Mouse (Mus musculus) E14TG2a.4 (cell line): ENCODE data around the gene Fermt2.

Source experiments
- H3K27me3 ChIP-seq: 2 replicates; pipeline ENCODE4 v1.6.1; 2014; ENCODE audit warnings: low read length, control low read depth; ENCODE audit not compliant: insufficient read depth
- H3K36me3 ChIP-seq: 2 replicates; pipeline ENCODE4 v1.6.1; 2014; ENCODE audit warnings: low read length, control low read depth; ENCODE audit not compliant: insufficient read depth
- H3K4me1 ChIP-seq: replicated peaks from 2 replicates; pipeline ENCODE4 v1.6.1; 2014; ENCODE audit warnings: low read depth, low read length, control low read depth
- H3K4me3 ChIP-seq: replicated peaks from 2 replicates; pipeline ENCODE4 v1.5.1; 2014; ENCODE audit warnings: mild to moderate bottlenecking, low read length
- H3K9me3 ChIP-seq: 2 replicates; pipeline ENCODE4 v1.6.1; 2014; ENCODE audit warnings: low read length, control low read depth
- CTCF ChIP-seq: conservative IDR thresholded peaks from 2 replicates; pipeline ENCODE4 v1.5.1; 2014; ENCODE audit warnings: low read length
- NANOG ChIP-seq: IDR thresholded peaks from 2 replicates; pipeline ENCODE4 v1.6.1; 2014; ENCODE audit warnings: borderline replicate concordance, low read length, mixed read lengths
- POU5F1 ChIP-seq: IDR thresholded peaks from 2 replicates; pipeline ENCODE4 v1.6.1; 2014; ENCODE audit warnings: low read length, borderline replicate concordance

The Fermt2 gene

GRCm38 (mm10) chr14:45441291-45441690, 88.6 kb downstream of the Fermt2 start:
- H3K27me3 ChIP-seq = no peaks in the 10 kb centered on the region
- no peak for TF ChIP-seq CTCF
- TF ChIP-seq NANOG = no peak
- TF ChIP-seq POU5F1 = no peak
- no peak overlapping the region for H3K4me3 ChIP-seq
- no peaks in the 10 kb centered on the region for H3K9me3 ChIP-seq
- no peaks in the 10 kb centered on the region for H3K36me3 ChIP-seq
- H3K4me1 ChIP-seq = peaks cover 81% of the 10 kb centered on the region

- peaks cover 81% of the 10 kb centered on the region for H3K4me1 ChIP-seq
- no peak for TF ChIP-seq POU5F1
- H3K36me3 ChIP-seq = no peaks in the 10 kb centered on the region
- H3K9me3 ChIP-seq = no peaks in the 10 kb centered on the region
- no peak overlapping the region for H3K4me3 ChIP-seq
- no peaks in the 10 kb centered on the region for H3K27me3 ChIP-seq
Observed at GRCm38 (mm10) chr14:45439387-45439786, 90.5 kb downstream of the Fermt2 start.

GRCm38 (mm10) chr14:45438931-45439275, 91.0 kb downstream of the Fermt2 start:
- no peak for TF ChIP-seq CTCF
- no peak for TF ChIP-seq POU5F1
- no peak for TF ChIP-seq NANOG
- no peak overlapping the region for H3K4me3 ChIP-seq
- H3K4me1 ChIP-seq = peaks cover 82% of the 10 kb centered on the region
- no peaks in the 10 kb centered on the region for H3K36me3 ChIP-seq
- no peaks in the 10 kb centered on the region for H3K27me3 ChIP-seq
- H3K9me3 ChIP-seq = no peaks in the 10 kb centered on the region

- Histone ChIP-seq H3K9me3 (no peaks in the 10 kb centered on the region), H3K36me3 (no peaks in the 10 kb centered on the region), H3K4me1 (peaks cover 81% of the 10 kb centered on the region), H3K27me3 (no peaks in the 10 kb centered on the region), H3K4me3 (no peak overlapping the region; the same call in 1 of the 2 replicates)
- TF ChIP-seq CTCF (no peak), POU5F1 (no peak), NANOG (no peak; the same call in 1 of the 2 replicates)
Observed at GRCm38 (mm10) chr14:45438250-45438930, 91.5 kb downstream of the Fermt2 start.

- no peaks in the 10 kb centered on the region for H3K36me3 ChIP-seq
- TF ChIP-seq CTCF (peak; percentile 83), NANOG (no peak)
Observed at GRCm38 (mm10) chr14:45434220-45434619, 95.7 kb downstream of the Fermt2 start.

GRCm38 (mm10) chr14:45432003-45432402, 97.9 kb downstream of the Fermt2 start:
- Histone ChIP-seq H3K9me3 (peaks cover 17% of the 10 kb centered on the region), H3K4me1 (peaks cover 26% of the 10 kb centered on the region), H3K36me3 (no peaks in the 10 kb centered on the region), H3K27me3 (no peaks in the 10 kb centered on the region), H3K4me3 (no peak overlapping the region)
- TF ChIP-seq CTCF (peak; percentile 99), NANOG (no peak)

More at GRCm38 (mm10) chr14:45434220-45434619, 95.7 kb downstream of the Fermt2 start:
- Histone ChIP-seq H3K9me3 (peaks cover 11% of the 10 kb centered on the region), H3K4me1 (peaks cover 48% of the 10 kb centered on the region), H3K4me3 (no peak overlapping the region), H3K27me3 (no peaks in the 10 kb centered on the region)

GRCm38 (mm10) chr14:45430066-45430842, 99.7 kb downstream of the Fermt2 start:
- Histone ChIP-seq H3K27me3 (no peaks in the 10 kb centered on the region), H3K9me3 (peaks cover 25% of the 10 kb centered on the region), H3K4me3 (no peak overlapping the region), H3K4me1 (peaks cover 19% of the 10 kb centered on the region), H3K36me3 (no peaks in the 10 kb centered on the region)
- no peak for TF ChIP-seq POU5F1
- TF ChIP-seq NANOG = no peak
- TF ChIP-seq CTCF = no peak

GRCm38 (mm10) chr14:45423220-45423619, 106.7 kb downstream of the Fermt2 start:
- Histone ChIP-seq H3K4me1 (no peaks in the 10 kb centered on the region), H3K27me3 (no peaks in the 10 kb centered on the region), H3K36me3 (no peaks in the 10 kb centered on the region), H3K9me3 (peaks cover 14% of the 10 kb centered on the region), H3K4me3 (no peak overlapping the region)
- TF ChIP-seq CTCF = peak; percentile 61
- no peak for TF ChIP-seq NANOG

GRCm38 (mm10) chr14:45422371-45422770, 107.5 kb downstream of the Fermt2 start:
- H3K4me3 ChIP-seq = no peak overlapping the region
- TF ChIP-seq POU5F1 = no peak
- TF ChIP-seq CTCF = no peak
- TF ChIP-seq NANOG = no peak
- H3K4me1 ChIP-seq = no peaks in the 10 kb centered on the region
- peaks cover 11% of the 10 kb centered on the region for H3K9me3 ChIP-seq
- no peaks in the 10 kb centered on the region for H3K27me3 ChIP-seq
- H3K36me3 ChIP-seq = no peaks in the 10 kb centered on the region
